Mouse (Mus musculus): Measurements from ENCODE around the gene Sept12.

Gene Sept12

DNA sequence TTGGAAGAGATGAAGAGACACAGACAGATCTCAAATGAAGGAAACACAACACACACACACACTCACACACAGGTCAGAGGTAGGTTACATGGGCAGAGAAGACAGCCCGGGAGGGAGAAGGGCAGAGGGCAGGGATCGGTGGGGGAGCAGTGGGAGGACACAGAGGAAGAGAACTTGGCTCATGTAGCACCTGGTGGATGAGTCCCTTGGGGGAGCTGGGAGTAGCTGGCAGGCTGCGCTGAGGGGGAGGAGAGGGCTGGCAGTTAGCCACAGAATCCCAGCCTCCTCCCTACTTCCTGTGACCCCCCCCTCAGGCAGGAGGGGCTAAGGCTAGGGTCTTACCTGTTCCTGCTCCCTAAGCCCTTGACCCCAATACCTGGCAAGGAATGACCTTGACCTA lies at the start of gene Sept12:
Gene Sept12, minus strand, starts transcription at position 300 of the 400 bp plus-strand sequence.
- in situ Hi-C loops (cut with MboI, MseI) = no loop called here

DNA sequence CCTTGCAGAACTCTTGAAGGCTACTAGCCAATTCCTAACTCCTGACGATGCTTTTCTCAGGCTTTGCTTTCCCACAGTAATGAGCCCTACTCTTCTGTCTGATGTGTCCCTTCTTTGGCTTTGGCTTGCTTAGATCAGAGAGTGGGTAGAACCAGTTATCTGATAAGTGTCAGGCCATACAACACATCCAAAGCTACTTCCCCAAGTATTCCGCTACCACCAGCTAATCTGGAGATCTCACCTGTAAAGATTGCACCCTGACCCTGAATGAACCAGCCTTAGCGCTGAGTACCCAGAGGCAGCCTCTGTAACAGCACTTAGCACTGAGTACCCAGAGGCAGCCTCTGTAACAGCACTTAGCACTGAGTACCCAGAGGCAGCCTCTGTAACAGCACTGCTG lies 47.7 kb upstream of the Sept12 start:
- in situ Hi-C loops (cut with MboI, MseI) = no loop called here

DNA sequence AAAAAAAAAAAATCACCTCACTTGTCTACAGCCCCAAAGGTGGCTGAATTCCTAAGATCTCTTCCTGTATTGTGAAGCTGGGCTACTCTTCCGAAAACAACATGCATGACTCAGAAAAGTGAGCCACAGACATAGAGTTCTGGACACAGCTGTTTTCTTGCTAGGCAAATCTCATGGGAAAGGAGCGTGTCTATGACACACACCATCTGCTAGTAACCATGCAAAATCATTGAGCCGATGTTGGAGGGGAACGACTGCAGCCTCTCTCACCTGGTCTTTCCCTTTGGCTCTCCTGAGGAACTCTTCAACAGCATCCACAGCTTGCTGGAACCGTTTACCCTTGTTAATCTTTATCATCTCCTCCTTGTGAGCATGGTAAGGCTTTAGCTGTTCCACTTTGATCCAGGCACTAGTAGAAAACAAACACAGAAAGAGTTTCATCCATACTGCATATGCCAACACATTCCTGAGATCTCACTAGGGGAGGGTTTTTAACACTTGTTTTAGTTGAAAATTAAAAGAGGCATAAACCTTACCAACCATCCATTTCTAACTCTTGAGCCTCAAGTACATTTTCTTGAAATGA lies 39.1 kb upstream of the Sept12 start:
- in situ Hi-C loops (cut with MboI, MseI) = no loop called here

DNA sequence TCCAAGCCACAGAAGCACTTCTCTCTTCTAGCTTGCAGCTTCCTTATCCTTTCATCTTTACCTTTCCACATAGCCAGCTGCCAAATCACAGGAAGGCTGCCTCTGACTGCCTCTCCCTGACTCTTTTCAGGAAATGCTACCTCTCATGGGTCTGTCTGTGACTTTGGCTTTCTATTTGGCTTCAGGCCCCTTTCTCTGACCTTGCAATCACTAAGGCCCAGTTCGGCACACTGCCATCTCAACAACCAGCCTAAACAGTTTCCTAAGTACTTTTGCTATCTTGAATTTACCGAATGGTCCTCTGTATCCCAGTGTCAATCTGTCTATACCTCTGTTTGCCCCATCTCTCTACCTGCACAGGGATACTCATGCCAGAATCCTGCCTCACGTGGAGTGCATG lies 37.9 kb upstream of the Sept12 start:
- in situ Hi-C loops (cut with MboI, MseI) = no loop called here

DNA sequence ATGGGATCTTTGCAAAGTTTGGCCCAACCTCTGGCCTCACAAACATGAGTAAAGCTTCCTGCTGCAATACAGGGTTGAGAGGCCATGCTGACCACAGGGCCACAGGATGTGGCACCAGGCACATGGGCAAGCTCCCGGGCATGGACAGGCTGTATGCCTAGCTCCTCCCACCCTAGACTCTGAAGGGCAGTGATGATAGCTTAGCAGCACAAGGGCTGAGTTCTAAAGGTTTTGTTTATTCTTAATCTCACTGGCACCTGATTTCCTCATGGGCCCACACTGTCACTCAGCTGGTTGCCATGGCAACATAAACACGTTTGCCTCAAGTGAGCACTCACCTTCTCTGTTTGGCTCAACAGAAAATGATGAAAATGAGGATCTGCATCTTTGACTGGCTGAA lies 32.2 kb upstream of the Sept12 start:
- in situ Hi-C loops (cut with MboI, MseI) = no loop called here

DNA sequence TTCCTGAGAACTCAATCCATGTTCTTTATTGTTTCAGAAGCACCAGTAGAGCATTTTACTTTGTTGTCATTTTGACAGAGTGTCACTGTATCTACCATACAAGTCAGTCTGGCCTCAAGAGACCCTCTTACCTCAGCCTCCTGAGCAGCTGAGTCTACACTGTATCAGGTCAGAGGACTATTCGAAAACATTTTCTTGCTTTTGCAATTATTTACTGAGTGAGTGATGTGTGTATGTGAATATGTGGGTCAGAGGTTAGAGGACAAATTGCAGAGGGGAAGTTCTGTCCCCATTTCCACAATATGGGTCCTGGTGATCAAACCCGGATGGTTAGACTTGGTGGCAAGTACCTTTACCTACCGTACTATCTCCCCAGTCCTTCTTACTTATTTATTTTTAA lies 26.4 kb upstream of the Sept12 start:
- in situ Hi-C loops (cut with MboI, MseI) = no loop called here

DNA sequence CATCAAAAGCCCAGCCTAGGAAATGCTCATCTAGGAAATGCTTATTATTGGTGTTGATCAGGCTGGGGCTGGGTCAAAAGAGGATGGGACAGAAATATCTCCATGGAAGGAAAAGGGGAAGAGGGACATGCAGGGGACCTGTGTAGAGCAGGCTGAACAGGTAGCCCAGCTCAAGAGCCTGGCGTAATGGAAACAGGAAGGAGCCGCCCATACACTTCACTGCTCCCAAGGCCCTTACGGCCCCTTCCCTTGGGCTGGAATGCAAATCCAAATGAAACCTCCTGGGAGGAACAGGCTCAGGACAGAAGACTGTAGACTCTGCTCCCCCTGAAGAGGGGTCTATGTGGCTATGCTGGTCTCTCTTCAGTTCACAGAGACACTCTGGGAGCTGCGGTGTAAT lies 16.9 kb upstream of the Sept12 start:
- in situ Hi-C loops (cut with MboI, MseI) = no loop called here

DNA sequence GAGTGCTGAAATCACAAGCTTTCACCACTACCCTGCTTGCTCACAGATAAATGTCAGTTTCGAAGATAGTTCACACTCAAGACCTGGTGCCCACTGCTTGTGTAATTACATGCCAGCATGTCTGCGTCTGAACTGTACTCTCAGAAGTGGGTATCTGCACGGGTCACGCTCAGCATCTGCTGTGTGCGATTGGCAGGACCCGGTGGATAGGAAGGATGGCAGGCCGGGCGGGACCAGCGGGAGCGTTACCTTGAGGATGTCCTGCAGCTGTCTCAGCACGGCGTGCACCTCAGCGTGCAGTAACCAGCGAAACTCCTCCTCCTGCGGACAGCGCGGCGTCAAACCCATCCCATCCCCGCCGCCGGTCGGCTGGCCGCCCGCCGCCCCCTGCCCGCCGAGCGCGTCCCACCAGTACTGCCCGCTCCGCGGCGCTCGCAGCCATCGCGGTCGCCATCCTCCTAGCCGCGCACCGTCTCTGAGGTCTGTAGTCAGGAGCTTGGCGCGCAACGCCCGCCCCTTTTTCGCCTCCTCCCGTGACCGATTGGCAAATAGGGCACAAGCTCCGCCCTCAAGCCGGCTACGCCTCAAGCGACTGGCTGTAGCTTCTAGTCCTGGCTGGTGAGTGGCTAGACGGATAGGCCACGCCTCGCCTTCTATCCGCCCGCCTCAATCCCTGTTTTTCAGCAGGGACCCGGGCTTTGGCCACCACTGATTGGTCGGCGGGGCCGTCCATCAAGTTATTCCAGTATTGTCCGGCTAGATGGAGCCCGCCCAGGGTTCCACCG lies 15.6 kb upstream of the Sept12 start, which contains the start of gene Rogdi:
Gene Rogdi, minus strand, starts transcription at position 500 of the 785 bp plus-strand sequence.
- in situ Hi-C loops (cut with MboI, MseI) = no loop called here

DNA sequence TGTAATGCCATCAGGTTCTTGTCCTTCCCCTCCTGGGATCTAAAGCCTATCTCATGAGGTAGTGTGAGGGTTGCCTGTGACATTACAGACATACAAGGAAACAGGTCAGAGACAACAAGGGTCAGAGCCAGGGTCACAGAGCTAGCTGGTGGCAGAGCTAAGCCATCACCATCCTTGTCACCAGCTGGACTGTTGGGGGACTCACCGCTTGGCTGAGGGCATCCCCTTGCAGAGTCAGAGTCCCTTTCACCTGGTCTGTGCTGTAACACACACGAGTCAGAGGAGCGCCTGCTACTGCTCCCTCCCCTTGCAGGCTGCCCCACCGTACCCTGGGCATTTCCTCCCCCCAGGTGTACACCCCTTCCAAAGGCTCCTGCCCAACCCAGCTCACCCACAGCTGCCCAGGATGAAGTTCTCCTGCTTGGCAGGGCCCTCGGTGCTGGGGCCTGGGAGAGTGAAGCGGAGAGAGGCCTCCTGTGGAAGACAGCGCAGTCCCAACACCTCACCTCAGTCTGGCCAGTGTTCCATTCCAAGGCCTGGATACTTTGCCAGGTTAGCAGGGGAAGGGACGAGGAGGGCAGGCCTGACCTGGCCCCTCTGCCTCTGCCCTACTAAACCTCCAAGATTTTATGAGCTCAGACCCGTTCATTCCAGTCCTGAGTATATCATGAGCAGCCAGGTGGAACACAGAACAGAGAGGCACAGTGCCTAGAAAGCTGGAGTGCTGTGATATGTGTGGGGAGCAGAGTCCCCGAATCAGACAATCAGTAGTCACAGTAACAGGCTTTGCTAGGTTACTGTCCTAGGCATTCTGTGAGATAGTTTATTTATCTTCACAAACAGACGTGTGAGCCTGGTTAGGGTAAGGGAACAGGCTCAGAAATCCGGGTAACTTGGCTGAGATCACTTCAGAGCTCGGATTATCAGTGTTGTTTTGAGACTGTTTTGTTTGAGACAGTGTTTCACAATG lies 14.7 kb upstream of the Sept12 start:
- in situ Hi-C loops (cut with MboI, MseI) = no loop called here

DNA sequence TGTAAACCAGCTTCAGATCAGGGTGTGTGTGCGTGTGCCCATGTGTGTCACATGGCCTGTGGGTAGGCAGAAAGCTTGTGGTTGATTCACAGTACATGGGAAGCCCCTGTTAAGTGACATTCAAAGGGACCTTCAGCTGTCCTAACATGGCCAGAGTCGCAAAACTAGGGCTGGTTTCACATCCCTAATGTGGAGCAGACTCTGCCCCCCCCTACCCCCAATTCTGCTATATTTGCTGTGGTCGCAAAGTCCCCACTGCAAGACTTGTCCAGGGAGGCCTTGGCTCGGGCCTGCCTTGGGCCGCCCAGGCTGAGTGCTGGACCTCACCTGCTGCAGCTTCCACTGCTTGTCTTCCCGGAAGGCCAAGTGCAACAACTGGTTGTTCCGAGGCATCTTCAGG lies 13.6 kb upstream of the Sept12 start:
- in situ Hi-C loops (cut with MboI, MseI) = no loop called here

DNA sequence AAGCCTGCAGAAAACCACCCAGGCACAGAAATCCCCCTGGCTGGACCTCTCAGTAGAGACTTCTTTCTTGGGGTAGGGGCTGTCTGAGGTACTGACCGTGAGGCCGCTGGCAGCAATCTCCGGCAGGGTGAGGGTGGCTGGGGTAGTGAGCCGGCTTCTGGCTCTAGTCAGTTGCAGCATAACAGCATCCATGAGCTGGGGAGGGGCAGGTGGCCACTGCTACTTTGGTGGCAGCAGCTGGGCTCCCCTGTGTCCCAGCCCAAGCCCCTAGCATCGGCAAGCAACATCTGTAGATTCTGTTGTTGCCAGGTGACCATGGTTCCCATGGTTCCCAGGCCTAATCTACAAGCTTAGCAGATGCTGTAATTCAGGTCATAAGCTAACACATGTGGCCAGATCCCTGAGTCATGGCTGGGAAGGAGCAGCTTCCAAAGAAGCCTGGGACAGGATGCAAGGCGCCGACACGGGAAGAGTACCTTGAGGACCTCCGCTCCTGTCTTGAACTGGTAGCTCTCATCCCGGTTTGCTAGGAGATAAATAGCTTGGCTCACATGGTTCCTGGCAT lies 12.8 kb upstream of the Sept12 start:
- in situ Hi-C loops (cut with MboI, MseI) = no loop called here

DNA sequence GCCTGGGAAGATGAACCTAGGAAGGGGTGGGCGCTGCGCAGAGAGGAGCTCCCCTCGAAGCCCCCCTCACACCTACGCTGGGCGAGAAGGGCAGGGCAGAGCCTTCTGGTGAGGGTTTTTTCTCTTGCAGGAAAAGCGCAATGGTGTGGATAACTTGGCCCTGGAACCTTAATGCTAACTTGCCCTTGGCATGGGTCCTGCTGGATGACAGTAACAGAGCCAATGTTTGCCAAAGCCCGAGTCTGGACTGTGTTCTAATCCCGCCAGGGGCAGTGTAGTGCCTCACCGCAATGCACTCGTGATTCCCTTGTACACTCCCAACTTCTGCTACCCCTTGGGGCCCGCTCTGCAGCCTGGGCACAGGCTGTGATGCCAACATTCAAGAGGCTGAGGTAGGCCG lies 10.4 kb upstream of the Sept12 start:
- in situ Hi-C loops (cut with MboI, MseI) = no loop called here

DNA sequence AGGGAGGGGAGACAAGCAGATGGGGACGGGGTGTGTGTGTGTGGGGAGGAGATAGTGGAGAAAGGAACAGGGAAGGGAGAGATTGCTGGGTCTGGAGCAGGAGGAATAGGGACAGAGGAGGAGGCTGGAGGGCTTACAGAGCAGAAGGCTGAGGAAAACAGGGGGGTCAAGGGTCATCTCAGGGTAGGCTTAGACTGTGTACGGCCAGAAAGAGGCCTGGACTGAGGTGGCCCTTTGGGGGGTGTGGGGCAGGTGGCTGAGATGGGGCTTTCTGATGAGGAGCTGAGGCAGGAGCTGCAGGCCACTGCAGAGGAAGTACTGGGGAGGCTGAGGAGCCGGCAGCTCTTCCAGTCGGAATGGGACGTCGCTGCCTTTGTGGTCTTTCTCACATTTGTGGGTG lies 9.8 kb upstream of the Sept12 start:
- in situ Hi-C loops (cut with MboI, MseI) = no loop called here

DNA sequence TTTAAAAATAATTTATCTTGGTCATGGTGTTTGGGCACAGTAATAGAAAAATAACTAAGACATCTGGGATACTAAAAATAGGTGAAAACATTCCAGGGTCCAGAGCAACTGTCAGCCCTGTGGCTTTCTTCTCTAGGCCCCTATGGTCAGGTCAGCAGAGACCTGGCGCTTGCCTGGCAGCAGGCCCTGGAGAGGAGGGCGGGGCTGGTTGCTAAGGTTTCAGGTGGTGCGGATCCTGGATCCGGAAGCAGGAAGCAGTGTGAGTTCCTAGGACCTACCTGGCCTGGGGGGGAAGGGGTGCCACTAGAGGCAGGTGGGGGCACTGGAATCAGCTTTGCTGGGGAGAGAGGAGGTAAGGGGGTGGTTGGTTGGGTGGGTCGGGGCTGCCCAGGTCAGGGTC lies 9.4 kb upstream of the Sept12 start, which contains the start of gene Smim22:
Gene Smim22, plus strand, starts transcription at position 222 of the 400 bp plus-strand sequence.
- in situ Hi-C loops (cut with MboI, MseI) = no loop called here

DNA sequence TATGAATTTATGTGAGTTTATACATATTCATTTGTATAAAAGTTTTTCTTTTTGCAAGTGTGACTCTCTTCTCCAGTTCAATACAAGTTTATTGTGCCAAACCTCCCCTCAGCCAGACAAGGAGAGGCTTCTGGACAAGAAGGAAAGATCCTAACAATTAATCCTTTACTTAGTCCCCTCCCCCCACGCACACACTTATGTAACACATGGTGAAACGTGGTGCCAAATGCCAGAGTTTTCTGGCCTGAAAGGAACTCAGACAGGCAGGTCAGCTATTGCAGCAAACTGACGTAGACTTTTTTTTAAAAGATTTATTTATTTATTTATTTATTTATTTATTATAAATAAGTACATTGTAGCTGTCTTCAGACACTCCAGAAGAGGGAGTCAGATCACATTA lies 3.0 kb upstream of the Sept12 start:
- in situ Hi-C loops (cut with MboI, MseI) = no loop called here

DNA sequence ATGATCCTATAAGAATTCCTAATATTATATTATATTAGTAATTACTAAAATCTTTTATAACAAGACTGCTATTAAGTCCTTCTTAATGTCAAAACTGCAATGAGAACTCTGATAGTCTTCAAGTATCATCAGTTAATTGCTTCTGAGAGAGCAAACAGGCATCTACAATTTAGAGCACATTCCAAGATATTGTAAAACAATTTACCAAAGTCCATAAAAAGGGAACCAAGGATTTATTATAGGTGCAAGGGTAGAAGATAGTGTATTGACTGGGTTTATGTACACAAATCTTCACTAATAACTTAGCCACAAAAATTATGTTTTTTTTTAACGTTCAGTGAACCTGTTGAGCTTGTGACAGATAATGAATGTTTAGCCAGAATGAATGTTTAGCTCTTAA lies 1.3 kb upstream of the Sept12 start:
- in situ Hi-C loops (cut with MboI, MseI) = no loop called here

DNA sequence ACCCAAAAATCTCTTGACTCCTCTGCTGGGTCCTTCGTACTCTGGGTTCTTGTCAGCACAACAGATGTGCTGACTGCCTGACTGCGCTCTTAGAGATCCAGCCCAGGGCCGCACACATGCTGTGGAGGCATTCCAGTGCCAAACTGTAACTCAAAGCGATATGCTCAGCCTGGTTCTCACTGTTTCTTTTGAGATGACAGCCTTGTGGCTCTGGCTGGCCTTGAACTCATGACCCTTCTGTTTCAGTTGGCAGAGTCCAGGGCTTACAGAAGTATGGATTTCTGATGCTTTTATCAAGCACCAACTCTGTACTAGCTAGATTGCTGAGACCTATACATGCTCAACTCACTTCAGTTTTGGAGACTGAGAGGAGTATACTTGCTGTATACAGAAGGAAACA lies 4.4 kb downstream of the Sept12 start:
- in situ Hi-C loops (cut with MboI, MseI) = no loop called here

DNA sequence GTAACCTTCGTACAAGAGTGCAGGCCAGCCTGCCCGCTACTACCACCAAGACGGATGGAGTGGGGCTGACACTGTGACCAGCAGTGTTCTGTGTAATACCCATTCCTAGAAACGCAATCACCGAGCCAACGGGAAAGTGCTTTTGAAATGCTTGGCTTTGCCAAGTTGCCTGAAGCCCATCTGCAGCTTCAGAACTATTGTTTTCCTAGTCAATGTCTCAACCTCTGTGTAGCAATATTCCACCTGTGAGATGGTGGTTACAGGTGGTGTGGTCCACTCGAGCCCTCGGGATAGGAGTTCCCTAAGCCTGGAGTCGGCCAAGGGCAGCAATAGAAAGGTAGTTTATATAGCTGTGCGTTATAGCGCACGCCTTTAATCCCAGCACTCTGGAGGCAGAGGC lies 12.9 kb downstream of the Sept12 start:
- in situ Hi-C loops (cut with MboI, MseI) = loop anchor here (5.0 kb wide), 1 partner anchor 158 kb away; no protein-coding TSS in a partner anchor

DNA sequence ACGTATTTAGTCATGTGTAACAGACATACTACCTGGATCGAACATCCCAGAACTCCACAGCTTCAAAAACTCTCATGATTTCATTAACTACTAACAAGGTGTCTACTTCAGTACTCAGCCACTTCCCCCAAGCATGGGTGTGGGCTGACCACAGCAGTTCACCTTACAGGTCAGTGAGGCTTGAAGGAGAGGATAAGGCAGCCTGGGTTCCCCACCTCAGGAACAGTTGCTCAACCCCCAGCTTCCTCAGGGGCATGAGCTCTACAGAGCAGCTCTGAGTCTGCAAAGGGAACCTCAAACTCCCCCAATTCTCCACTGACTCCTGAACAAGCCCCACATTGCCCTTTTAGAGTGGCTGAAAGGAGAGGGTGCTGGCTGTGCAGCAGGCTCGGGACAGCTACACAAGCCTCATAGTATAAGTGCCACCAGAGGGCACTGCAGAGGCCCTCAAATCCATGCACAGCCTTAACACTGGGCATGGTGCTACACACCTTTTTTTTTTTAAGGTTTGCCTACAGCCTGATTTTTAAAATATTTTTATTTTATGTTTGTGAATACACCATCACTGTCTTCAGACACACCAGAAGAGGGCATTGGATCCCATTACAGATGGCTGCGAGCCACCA lies 17.8 kb downstream of the Sept12 start:
- in situ Hi-C loops (cut with MboI, MseI) = no loop called here

DNA sequence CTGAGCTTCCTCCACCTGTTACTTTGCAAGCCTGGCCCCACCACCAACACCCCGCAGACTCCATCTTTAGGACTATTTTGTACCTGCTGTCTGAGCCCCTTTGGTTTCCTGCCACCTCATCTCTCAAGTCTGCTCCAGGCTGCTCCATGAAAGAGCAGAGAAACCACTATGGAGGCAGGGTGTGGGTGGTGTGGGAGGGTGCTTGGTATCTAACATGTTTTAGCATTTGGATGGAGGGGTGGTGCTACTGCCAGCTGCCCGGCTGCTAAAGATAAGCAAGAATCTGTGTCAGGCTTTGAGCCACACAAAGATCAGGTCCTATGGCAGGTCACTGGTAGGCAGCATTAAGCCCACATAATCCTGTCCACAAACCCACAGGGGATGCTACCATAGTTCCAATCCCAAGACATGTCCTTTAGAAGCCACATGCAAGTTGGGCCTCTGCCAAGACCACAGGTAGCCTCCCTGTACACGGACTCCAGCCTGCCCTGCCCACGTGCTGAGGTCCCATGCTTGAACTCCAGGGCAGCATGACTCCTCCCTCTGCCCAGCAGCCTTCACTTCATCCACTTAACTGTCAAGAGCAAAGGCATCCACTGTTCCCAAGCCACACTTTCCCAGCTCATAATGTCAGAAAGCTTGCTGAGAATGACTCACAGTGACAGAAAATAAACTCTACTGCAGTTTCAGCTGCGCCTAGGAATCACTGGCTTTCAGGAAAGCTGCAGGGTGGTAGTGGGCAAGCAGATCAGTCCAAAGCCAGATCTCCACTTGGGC lies 19.2 kb downstream of the Sept12 start:
- in situ Hi-C loops (cut with MboI, MseI) = no loop called here

DNA sequence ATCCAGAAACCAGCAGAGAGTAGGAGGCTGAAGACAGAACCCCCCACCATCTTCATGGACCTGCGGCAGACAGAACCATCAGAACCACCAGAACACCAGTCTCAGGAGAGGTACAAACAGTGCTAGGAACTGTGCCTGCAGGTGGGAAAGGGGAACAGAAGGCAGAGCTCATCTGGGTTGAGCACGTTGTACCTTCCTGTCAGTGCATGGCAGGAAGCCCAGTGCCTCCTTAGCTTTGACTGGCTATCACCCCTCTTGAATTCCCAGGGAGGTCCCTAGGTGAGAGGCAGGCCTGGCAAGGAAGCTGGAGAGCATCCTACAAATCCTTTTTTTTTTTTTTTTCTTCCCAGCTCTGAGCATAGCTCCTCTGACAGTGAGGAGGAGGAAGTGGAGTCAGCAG lies 21.5 kb downstream of the Sept12 start:
- in situ Hi-C loops (cut with MboI, MseI) = no loop called here
